Mouse (Mus musculus) spleen, adult 2 months (tissue): ENCODE measurements at regions not wholly inside any gene's neighbourhood (a gene's known extent, or its start where the extent isn't known, plus 50 kb on each side); places are given as distances from the start of the nearest gene placed in this dataset.

Experiments
- DNase-seq, 2 experiments: peaks; one replicate each; pipeline versions ENCODE4 v3.0.0 to v3.0.0-alpha.2; 2012 to 2021; ENCODE audit warnings: low spot score in 2 of 2, low read depth in 1 of 2
- H3K27ac ChIP-seq: fragments of 200-500 bp; 2 replicates; pipeline ENCODE4 v1.5.1; 2012; ENCODE audit warnings: low read length, inconsistent platforms; ENCODE audit not compliant: insufficient read depth
- H3K27me3 ChIP-seq: fragments of 200-500 bp; 2 replicates; pipeline ENCODE4 v1.6.1; 2012; ENCODE audit warnings: mild to moderate bottlenecking, moderate library complexity, low read length, inconsistent platforms; ENCODE audit not compliant: control insufficient read depth, insufficient read depth
- H3K36me3 ChIP-seq: fragments of 200-500 bp; 2 replicates; pipeline ENCODE4 v1.6.1; 2012; ENCODE audit warnings: mild to moderate bottlenecking, low read length, inconsistent platforms; ENCODE audit not compliant: control insufficient read depth, insufficient read depth
- H3K4me1 ChIP-seq: fragments of 200-500 bp; 2 replicates; pipeline ENCODE4 v1.6.1; 2011; ENCODE audit warnings: inconsistent platforms; ENCODE audit not compliant: control insufficient read depth, insufficient read depth, insufficient read length
- H3K4me3 ChIP-seq: fragments of 200-500 bp; 2 replicates; pipeline ENCODE4 v1.5.1; 2011; ENCODE audit warnings: mild to moderate bottlenecking, inconsistent platforms; ENCODE audit not compliant: insufficient read depth, insufficient read length; ENCODE audit errors: extremely low read depth
- CTCF ChIP-seq: fragments of 200-500 bp; IDR thresholded peaks from 2 replicates; pipeline ENCODE4 v1.5.1; 2011; ENCODE audit warnings: mild to moderate bottlenecking, inconsistent platforms; ENCODE audit not compliant: insufficient read depth, insufficient read length, insufficient replicate concordance; ENCODE audit errors: extremely low read depth
- POLR2A ChIP-seq: fragments of 200-500 bp; IDR thresholded peaks from 2 replicates; pipeline ENCODE4 v1.6.1; 2011; ENCODE audit warnings: low read depth, low read length, inconsistent platforms
- WGBS: fragments of 180-500 bp; shearing (Covaris S2); methylation state at CpG from one replicate; pipeline ENCODE4 v1.1.7; 2018; 5-methylcytosine and 5-hydroxymethylcytosine counted together

DNA sequence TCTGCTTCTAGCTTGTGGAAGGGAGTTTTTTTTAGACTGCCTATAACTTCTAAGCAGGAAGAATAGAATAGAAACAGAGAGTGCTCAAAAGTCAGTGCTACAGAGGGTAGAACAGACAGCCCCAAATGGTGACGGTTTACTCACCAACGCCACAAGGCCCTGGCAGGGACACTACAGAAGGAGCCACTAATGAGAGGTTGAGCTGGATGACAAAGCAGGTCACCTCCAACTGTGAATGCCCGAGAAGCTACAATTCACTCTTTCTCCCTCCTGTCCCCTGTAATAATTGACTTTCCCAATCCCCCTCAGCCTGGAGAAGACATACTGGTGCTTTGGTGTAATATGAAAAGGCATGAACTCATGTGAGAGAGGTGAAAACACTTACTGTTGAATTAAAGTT is 106.5 kb upstream of the Arl4c start:
- DNase-seq = no peak
- Histone ChIP-seq H3K36me3 (no peaks in the 10 kb centered on the region), H3K4me1 (no peaks in the 10 kb centered on the region), H3K27me3 (no peaks in the 10 kb centered on the region), H3K27ac (no peak overlapping the region), H3K4me3 (no peak overlapping the region)
- 90% methylated on average over 3 of the region's 3 CpGs for WGBS
- TF ChIP-seq POLR2A = no peak
- TF ChIP-seq CTCF = no peak

DNA sequence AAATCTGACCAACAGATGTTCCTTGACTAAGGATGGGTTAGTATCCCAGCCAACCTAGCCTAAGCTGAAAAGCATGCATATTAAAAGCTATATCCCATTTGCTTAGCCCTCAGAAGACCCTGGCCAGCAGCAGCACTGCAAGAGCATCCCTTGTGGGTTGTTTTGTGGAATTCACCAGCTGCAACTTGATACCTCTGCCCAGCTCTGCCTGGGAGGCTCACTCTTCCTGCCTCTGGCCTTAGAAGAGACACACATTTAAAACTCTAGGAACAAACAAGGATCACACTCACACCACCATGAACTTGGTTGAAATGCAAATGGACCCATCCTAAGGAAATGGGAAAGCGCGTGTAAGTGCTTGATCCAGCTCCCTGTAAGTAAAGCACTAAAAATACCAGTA is 107.7 kb upstream of the Arl4c start:
- no peak for TF ChIP-seq CTCF
- no peak for TF ChIP-seq POLR2A
- 80% methylated on average over 2 of the region's 2 CpGs for WGBS
- no peaks in the 10 kb centered on the region for H3K4me1 ChIP-seq

DNA sequence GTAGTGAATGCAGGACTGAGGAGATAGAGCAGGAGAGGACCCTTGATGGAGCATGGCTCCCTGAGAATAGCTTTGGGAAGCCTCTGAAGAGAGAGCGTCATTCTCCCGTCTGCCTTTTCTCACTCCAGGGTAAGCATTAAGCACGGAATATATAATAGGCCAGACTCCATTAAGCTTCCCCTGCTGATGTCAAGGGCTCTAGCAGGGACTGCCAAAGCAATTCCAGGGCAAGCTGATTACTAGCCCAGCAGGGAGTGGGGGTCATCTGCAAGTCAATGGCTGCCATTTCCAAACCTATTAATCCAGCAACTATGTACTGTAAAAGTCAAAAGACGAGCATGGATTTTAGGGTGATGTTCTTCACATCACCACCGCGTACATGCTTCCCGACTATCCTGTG is 111.2 kb upstream of the Arl4c start:
- Histone ChIP-seq H3K4me3 (no peak overlapping the region), H3K27ac (no peak overlapping the region), H3K4me1 (no peaks in the 10 kb centered on the region), H3K36me3 (no peaks in the 10 kb centered on the region), H3K27me3 (no peaks in the 10 kb centered on the region)
- 88% methylated on average over 7 of the region's 7 CpGs for WGBS
- DNase-seq = no peak
- TF ChIP-seq POLR2A = no peak
- TF ChIP-seq CTCF = no peak

More for the DNA sequence above, 107.7 kb upstream of the Arl4c start:
- Histone ChIP-seq H3K4me3 (no peak overlapping the region), H3K27ac (no peak overlapping the region), H3K36me3 (no peaks in the 10 kb centered on the region), H3K27me3 (no peaks in the 10 kb centered on the region)
- DNase-seq = no peak

DNA sequence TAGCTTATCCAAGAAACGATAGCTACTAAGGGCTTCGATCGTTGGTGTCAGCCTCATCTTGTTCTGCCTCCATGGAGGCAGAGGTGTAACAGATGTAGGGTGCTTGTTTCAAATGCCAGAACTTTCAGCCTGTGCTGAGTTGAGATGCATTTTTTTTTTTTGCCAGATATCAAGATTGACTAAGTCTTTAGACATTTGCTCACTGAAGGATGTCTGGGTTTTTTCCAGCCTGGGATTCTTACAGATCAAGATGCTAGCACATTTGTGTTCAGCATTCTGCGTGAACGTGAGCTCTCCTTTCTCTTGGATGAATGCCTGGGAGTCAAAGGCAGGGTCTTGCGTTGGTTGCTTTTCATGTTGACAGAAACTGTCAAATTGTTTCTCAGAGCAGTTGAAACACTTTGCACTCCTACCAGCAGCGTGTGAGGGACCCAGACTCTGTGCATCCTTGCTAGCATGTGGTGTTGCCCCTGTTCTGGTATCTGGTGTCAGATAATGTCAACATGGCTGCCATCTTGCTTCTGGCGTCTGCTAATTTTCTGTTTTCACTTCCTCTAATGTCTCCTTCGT is 114.4 kb upstream of the Arl4c start:
- DNase-seq = no peak
- 81% methylated on average over 9 of the region's 9 CpGs for whole genome bisulfite sequencing
- Histone ChIP-seq H3K27ac (no peak overlapping the region), H3K4me1 (no peaks in the 10 kb centered on the region), H3K4me3 (no peak overlapping the region), H3K36me3 (no peaks in the 10 kb centered on the region), H3K27me3 (no peaks in the 10 kb centered on the region)
- TF ChIP-seq POLR2A (no peak), CTCF (no peak)

DNA sequence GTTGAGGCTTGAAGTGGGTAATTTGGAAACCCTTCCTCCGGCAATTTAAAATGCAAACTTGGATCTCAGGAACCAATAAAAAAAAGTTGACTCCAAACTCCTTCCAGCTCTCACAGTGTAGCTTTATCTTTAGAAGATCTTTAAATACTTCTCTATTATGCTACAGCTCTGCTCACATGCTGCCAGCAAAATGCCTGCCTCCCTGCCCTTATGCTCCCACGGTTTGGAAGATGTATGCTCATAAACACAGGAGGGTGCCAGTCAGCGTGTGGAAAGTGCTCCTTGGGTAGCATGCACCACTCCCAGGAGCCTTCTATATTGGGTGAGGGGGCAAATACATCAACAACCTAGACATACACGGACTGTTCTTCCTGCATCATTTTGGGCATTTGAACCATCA is 123.2 kb upstream of the Arl4c start:
- no peaks in the 10 kb centered on the region for H3K4me1 ChIP-seq
- TF ChIP-seq POLR2A = no peak
- TF ChIP-seq CTCF = no peak
- H3K4me3 ChIP-seq = no peak overlapping the region
- WGBS = 80% methylated on average over 4 of the region's 4 CpGs
- DNase-seq = no peak
- H3K36me3 ChIP-seq = no peaks in the 10 kb centered on the region
- H3K27me3 ChIP-seq = no peaks in the 10 kb centered on the region
- H3K27ac ChIP-seq = no peak overlapping the region

DNA sequence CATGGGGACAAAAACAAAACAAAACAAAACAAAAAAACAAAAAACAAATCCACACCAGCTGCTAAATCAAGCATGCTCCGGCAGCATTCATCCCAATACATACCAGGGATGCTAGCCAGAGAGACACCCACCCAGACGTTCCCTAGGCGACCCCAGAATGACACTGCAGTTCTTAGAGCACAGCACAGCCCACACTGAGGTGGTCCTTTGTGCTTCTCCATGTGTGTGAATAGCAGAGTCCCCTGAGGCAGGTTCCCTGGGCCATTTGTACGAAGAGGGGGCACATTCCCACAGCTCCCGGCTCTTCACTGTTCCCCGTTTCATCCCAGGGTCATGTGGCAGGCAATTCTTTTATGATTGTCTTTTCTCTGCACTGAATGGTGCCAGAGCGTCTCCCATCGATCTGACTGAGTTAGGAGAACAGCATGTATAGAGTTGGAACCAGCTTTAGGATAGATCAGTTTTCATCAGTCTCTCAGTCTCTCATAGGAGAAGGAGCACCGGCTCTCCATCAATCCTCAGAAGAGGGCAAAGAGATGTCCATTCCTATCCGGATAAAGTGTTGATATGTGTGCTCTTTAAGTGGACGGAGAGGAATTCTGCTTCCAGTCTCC is 136.7 kb upstream of the Arl4c start:
- no peak for TF ChIP-seq POLR2A
- no peak for TF ChIP-seq CTCF
- H3K27ac ChIP-seq = no peak overlapping the region

DNA sequence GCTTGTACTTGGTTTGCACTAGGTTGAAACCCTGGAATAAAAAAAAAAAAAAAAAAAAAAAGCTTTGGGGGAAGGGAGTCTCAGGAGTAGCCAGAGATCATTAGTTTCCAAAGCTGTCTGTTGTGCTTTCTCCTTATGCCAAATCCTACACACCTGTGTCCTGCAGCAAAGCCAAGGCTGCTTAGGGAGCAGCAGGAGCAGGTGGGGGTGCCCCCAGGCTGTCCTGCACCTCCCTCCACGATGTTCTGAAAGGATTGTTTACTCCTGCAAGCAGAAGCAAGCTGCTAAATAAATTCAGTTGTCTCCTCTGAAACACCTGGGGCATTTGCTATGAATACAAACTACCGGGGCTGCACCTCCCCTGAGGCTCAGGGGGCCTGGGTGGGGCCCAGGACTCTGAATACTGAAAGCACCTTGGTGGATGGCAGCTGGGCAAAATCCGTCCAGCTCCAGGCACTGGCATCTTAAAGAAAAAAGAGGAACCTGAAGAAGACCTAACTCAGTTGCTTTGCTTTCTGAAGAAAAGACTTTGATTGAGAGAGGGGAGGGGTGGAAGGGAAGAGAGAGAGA is 137.5 kb upstream of the Arl4c start:
- no peak overlapping the region for H3K27ac ChIP-seq
- no peak for TF ChIP-seq CTCF
- no peak for TF ChIP-seq POLR2A
- no peaks in the 10 kb centered on the region for H3K4me1 ChIP-seq
- 17% methylated on average over 3 of the region's 3 CpGs for WGBS
- DNase-seq = no peak
- no peak overlapping the region for H3K4me3 ChIP-seq
- H3K27me3 ChIP-seq = no peaks in the 10 kb centered on the region
- no peaks in the 10 kb centered on the region for H3K36me3 ChIP-seq

More for the DNA sequence above, 136.7 kb upstream of the Arl4c start:
- Histone ChIP-seq H3K4me1 (no peaks in the 10 kb centered on the region), H3K27me3 (no peaks in the 10 kb centered on the region), H3K4me3 (no peak overlapping the region), H3K36me3 (no peaks in the 10 kb centered on the region)
- 74% methylated on average over 11 of the region's 11 CpGs for WGBS
- DNase-seq = no peak
